Comparison of ENCODE assay signal across 8 mouse cellular contexts in genomic region chr11:24075486-24076126, GRCm38 (mm10). TPM values are rescaled to one million over a fixed set of nuclear protein-coding genes. Genes with fewer than 3 reads are reported as not detected.
DNase-seq lines count a peak whose midpoint lies in the region; ATAC-seq and TF ChIP-seq lines count a peak whose summit lies in the region.

No protein-coding gene starts in this region.

- TF ChIP-seq CTCF in left cerebral cortex, adult 2 months (IDR thresholded peaks at IDR 0.05): no peak
- TF ChIP-seq CTCF in cortical plate, adult 2 months (IDR thresholded peaks at IDR 0.05; ENCODE audit: extremely low read depth, insufficient read depth, low read length): no peak

- no peak for DNase-seq in left cerebral cortex, adult 2 months (ENCODE audit: extremely low spot score in 1 of 2, low spot score in 2 of 2)
- DNase-seq in left cerebral cortex, adult 9 months (ENCODE audit: low spot score in 2 of 2): no peak
- peak; percentile 15 for DNase-seq in induced T-regulatory cell, adult 2 months (ENCODE audit: low read depth)
- DNase-seq in neural tube, embryonic 10.5 days (ENCODE audit: extremely low spot score, low spot score): peak; percentile 53
- DNase-seq in cerebellum, adult 9-10 months: no peak
- DNase-seq in spleen, postnatal 14 days (ENCODE audit: low spot score in 2 of 2): no peak

- H3K4me1 ChIP-seq in cortical plate, adult 2 months (ENCODE audit: control insufficient read depth, insufficient read depth, low read length): no peaks in the 10 kb centered on the region

- peak overlapping the region; percentile 75 for H3K4me3 ChIP-seq in left cerebral cortex, adult 2 months
- peak overlapping the region; percentile 89 for H3K4me3 ChIP-seq in cortical plate, adult 2 months (ENCODE audit: insufficient read depth, low read length)

- intact Hi-C loops in left cerebral cortex, adult 2 months (cut with DNase I): loop anchor here (2.0 to 10.0 kb wide), 4 partner anchors 15 to 1997 kb away; no protein-coding TSS in a partner anchor

- no peak for TF ChIP-seq POLR2A in cortical plate, adult 2 months (IDR thresholded peaks at IDR 0.05; ENCODE audit: extremely low read depth, insufficient read depth, low read length)

- ATAC-seq in granulocyte monocyte progenitor cell, adult 5-6 weeks (replicated peaks; ENCODE audit: poor library complexity, severe bottlenecking): no peak

- H3K27ac ChIP-seq in left cerebral cortex, adult 2 months: peak overlapping the region; percentile 97
- peak overlapping the region; percentile 98 for H3K27ac ChIP-seq in cortical plate, adult 2 months (ENCODE audit: insufficient read depth, low read length)

RNA-seq across cellular contexts. Expression of gene A830031A19Rik, which starts 0.8 kb away (rescaled TPM):
- 1 to 10 TPM in 1 of 2 experiments, under 1 TPM in 1; 0.82 to 1.4 TPM for total RNA-seq in left cerebral cortex, adult 2 months (2021)
- polyA plus RNA-seq in cortical plate, adult 2 months (2012; rRNA removed): 1.2 and 1.6 TPM in 2 replicates
- total RNA-seq in granulocyte monocyte progenitor cell, adult 5-6 weeks (2014; fragmentation: Nextera tagmentation): not detected in 2 replicates
- not detected in 2 replicates for total RNA-seq in granulocyte monocyte progenitor cell, adult 5-6 weeks (2017)

RNA-seq across cellular contexts. Expression of gene Bcl11a, which starts 2.2 kb away (rescaled TPM):
- total RNA-seq in left cerebral cortex, adult 2 months (2021): 100 to 1,000 TPM; 101 to 103 TPM
- polyA plus RNA-seq in cortical plate, adult 2 months (2012; rRNA removed): 62.8 and 64.1 TPM in 2 replicates
- 33.7 and 44.4 TPM in 2 replicates for total RNA-seq in granulocyte monocyte progenitor cell, adult 5-6 weeks (2014; fragmentation: Nextera tagmentation)
- total RNA-seq in granulocyte monocyte progenitor cell, adult 5-6 weeks (2017): 10.0 and 16.0 TPM in 2 replicates

Comparison
In these comparisons a context has a peak if more than half of its experiments do, and no peak if none do; other contexts are left out.
1. DNase-seq: peak in induced T-regulatory cell, adult 2 months (single experiment) and neural tube, embryonic 10.5 days (single experiment); none in left cerebral cortex, adult 2 months (0 of 2), left cerebral cortex, adult 9 months (0 of 2), cerebellum, adult 9-10 months (single experiment) and spleen, postnatal 14 days (0 of 2).